Mouse (Mus musculus): ENCODE measurements around the gene Hnrnpa3. TPM values are rescaled to one million over a fixed set of nuclear protein-coding genes. Genes with fewer than 3 reads are reported as not detected.
A peak's percentile ranks its signal among the peaks of the same experiment; 100 is the strongest.

Hnrnpa3 gene
- polyA plus RNA-seq, 1 experiment from 2014 or later: 86.9 TPM

DNA sequence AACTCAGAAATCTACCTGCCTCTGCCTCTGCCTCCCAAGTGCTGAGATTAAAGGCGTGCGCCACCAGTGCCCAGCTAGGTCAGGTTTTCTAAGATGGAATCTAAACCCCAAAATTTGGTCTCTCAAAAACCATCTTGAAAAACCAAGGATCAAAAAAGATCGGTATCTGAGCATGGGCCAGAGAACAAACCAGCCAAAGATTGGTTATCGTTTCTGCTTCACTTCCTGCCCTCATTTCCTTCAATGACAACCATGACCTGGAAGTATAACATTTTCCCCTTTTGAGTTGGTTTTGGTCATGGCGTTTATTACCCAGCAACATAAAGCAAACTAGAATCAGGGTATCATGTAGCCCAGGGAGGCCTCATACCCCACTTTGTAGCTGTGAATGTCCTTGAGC is 2.1 kb upstream of the Hnrnpa3 start:
- peaks cover 14% of the 10 kb centered on the region for H3K4me1 ChIP-seq (ENCODE audit: insufficient read depth)
- 80% methylated on average over 5 of the region's 5 CpGs for WGBS (ENCODE audit: insufficient replicate concordance)
- H3K4me2 ChIP-seq (ENCODE audit: low read depth, low read length): no peak overlapping the region
- ATAC-seq (no peak), DNase-seq (no peak)
- no peak overlapping the region for H3K4me3 ChIP-seq (ENCODE audit: low read depth, low read length)
- TF ChIP-seq EP300 (IDR thresholded peaks at IDR 0.05; ENCODE audit: low read depth) (no peak), CTCF (IDR thresholded peaks at IDR 0.05; ENCODE audit: low read depth) (no peak)
- no peaks in the 10 kb centered on the region for H3K27me3 ChIP-seq (ENCODE audit: insufficient read depth, low read length)
- no peak overlapping the region for H3K9ac ChIP-seq (replicated peaks)
- H3K9me3 ChIP-seq (ENCODE audit: low read length): no peaks in the 10 kb centered on the region
- H3K27ac ChIP-seq (ENCODE audit: low read depth): peak overlapping the region; percentile 98; the same call in 1 of the 2 replicates
- peaks cover 7% of the 10 kb centered on the region for H3K36me3 ChIP-seq (replicated peaks; ENCODE audit: insufficient read depth, low read length)

GRCm38 (mm10) chr2:75657907-75658691 is 962 bp upstream of the Hnrnpa3 start:
- Histone ChIP-seq H3K9me3 (ENCODE audit: low read length) (no peaks in the 10 kb centered on the region), H3K9ac (replicated peaks) (peak overlapping the region; percentile 94), H3K4me1 (ENCODE audit: insufficient read depth) (peaks cover 14% of the 10 kb centered on the region), H3K36me3 (replicated peaks; ENCODE audit: insufficient read depth, low read length) (peaks cover 18% of the 10 kb centered on the region), H3K27ac (ENCODE audit: low read depth) (peak overlapping the region; percentile 98), H3K27me3 (ENCODE audit: insufficient read depth, low read length) (no peaks in the 10 kb centered on the region), H3K4me3 (ENCODE audit: low read depth, low read length) (peak overlapping the region; percentile 97), H3K4me2 (ENCODE audit: low read depth, low read length) (peak overlapping the region; percentile 90)
- DNase-seq (peak; percentile 43), ATAC-seq (no peak)
- TF ChIP-seq EP300 (IDR thresholded peaks at IDR 0.05; ENCODE audit: low read depth) (no peak; the same call in 1 of the 2 replicates), CTCF (IDR thresholded peaks at IDR 0.05; ENCODE audit: low read depth) (no peak)
- 8% methylated on average over 18 of the region's 18 CpGs for WGBS (ENCODE audit: insufficient replicate concordance)

GRCm38 (mm10) chr2:75659629-75659960 is 534 bp downstream of the Hnrnpa3 start:
- H3K4me2 ChIP-seq (ENCODE audit: low read depth, low read length): peak overlapping the region; percentile 84
- peak overlapping the region; percentile 99 for H3K9ac ChIP-seq (replicated peaks)
- ATAC-seq (peak; percentile 74), DNase-seq (peak; percentile 95)
- peaks cover 14% of the 10 kb centered on the region for H3K4me1 ChIP-seq (ENCODE audit: insufficient read depth)
- H3K27me3 ChIP-seq (ENCODE audit: insufficient read depth, low read length): no peaks in the 10 kb centered on the region
- peak overlapping the region; percentile 97 for H3K4me3 ChIP-seq (ENCODE audit: low read depth, low read length)
- H3K36me3 ChIP-seq (replicated peaks; ENCODE audit: insufficient read depth, low read length): peaks cover 32% of the 10 kb centered on the region
- TF ChIP-seq CTCF (IDR thresholded peaks at IDR 0.05; ENCODE audit: low read depth) (no peak), EP300 (IDR thresholded peaks at IDR 0.05; ENCODE audit: low read depth) (no peak)
- WGBS (ENCODE audit: insufficient replicate concordance): under 1% methylated on average over 39 of the region's 47 CpGs
- peak overlapping the region; percentile 99 for H3K27ac ChIP-seq (ENCODE audit: low read depth)
- no peaks in the 10 kb centered on the region for H3K9me3 ChIP-seq (ENCODE audit: low read length)

GRCm38 (mm10) chr2:75660255-75660948 is 1.3 kb downstream of the Hnrnpa3 start:
- WGBS (ENCODE audit: insufficient replicate concordance): 3% methylated on average over 15 of the region's 15 CpGs
- no peak for TF ChIP-seq EP300 (IDR thresholded peaks at IDR 0.05; ENCODE audit: low read depth)
- TF ChIP-seq CTCF (IDR thresholded peaks at IDR 0.05; ENCODE audit: low read depth): no peak
- H3K27ac ChIP-seq (ENCODE audit: low read depth): peak overlapping the region; percentile 99
- H3K9ac ChIP-seq (replicated peaks): peak overlapping the region; percentile 99
- H3K4me3 ChIP-seq (ENCODE audit: low read depth, low read length): peak overlapping the region; percentile 97
- ATAC-seq: no peak
- H3K27me3 ChIP-seq (ENCODE audit: insufficient read depth, low read length): no peaks in the 10 kb centered on the region
- no peak for DNase-seq
- H3K4me2 ChIP-seq (ENCODE audit: low read depth, low read length): peak overlapping the region; percentile 84
- peaks cover 14% of the 10 kb centered on the region for H3K4me1 ChIP-seq (ENCODE audit: insufficient read depth)
- H3K36me3 ChIP-seq (replicated peaks; ENCODE audit: insufficient read depth, low read length): peaks cover 39% of the 10 kb centered on the region
- no peaks in the 10 kb centered on the region for H3K9me3 ChIP-seq (ENCODE audit: low read length)

DNA sequence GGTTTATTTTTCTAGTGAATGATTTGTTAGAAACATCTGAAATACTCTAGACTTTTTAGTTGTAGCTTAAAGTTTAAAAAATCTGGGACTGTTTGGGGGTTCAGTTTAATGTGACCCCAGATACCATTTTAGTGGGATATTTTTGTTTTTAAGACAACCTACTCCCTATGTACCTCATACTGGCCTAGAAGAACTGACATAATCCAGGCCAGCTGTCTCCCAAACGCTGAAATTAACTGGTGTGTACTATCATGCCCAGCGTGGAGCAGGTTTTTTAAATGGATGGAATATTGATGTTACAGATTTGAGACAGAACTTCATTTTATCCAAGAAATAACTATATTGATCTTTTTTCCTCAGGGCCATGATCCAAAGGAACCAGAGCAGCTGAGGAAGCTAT is 2.0 kb downstream of the Hnrnpa3 start:
- H3K4me3 ChIP-seq (ENCODE audit: low read depth, low read length): peak overlapping the region; percentile 97
- ATAC-seq (no peak), DNase-seq (no peak)
- no peak overlapping the region; the same call in 1 of the 2 replicates for H3K27ac ChIP-seq (ENCODE audit: low read depth)
- H3K36me3 ChIP-seq (replicated peaks; ENCODE audit: insufficient read depth, low read length): peaks cover 39% of the 10 kb centered on the region
- H3K4me1 ChIP-seq (ENCODE audit: insufficient read depth): peaks cover 14% of the 10 kb centered on the region
- peak overlapping the region; percentile 99 for H3K9ac ChIP-seq (replicated peaks)
- 23% methylated on average over 2 of the region's 2 CpGs for WGBS (ENCODE audit: insufficient replicate concordance)
- H3K27me3 ChIP-seq (ENCODE audit: insufficient read depth, low read length): no peaks in the 10 kb centered on the region
- H3K9me3 ChIP-seq (ENCODE audit: low read length): no peaks in the 10 kb centered on the region
- TF ChIP-seq CTCF (IDR thresholded peaks at IDR 0.05; ENCODE audit: low read depth): no peak
- no peak for TF ChIP-seq EP300 (IDR thresholded peaks at IDR 0.05; ENCODE audit: low read depth)
- H3K4me2 ChIP-seq (ENCODE audit: low read depth, low read length): peak overlapping the region; percentile 84

Data from liver, postnatal 0 days (tissue).